Mouse (Mus musculus) heart, embryonic 11.5 days (tissue): Measurements from ENCODE around the gene Fryl. TPM values are rescaled to one million over a fixed set of nuclear protein-coding genes. Genes with fewer than 3 reads are reported as not detected.

Source experiments
- ATAC-seq: fragments of 200-750 bp; cut with Nextera tagmentation; replicated peaks from 2 replicates; pipeline ENCODE4 v1.8.0; 2017; ENCODE audit warnings: moderate library complexity; ENCODE audit not compliant: insufficient number of reproducible peaks, low FRiP score, low TSS enrichment
- H3K27ac ChIP-seq: fragments of 300-500 bp; sonication (generic); 2 replicates; pipeline ENCODE4 v1.5.1; 2014; ENCODE audit warnings: mild to moderate bottlenecking, low read depth, low read length
- H3K27me3 ChIP-seq: fragments of 300-500 bp; sonication (generic); 2 replicates; pipeline ENCODE4 v1.6.1; 2014; ENCODE audit warnings: mild to moderate bottlenecking, low read length, mixed read lengths; ENCODE audit not compliant: control insufficient read depth, insufficient read depth
- H3K36me3 ChIP-seq: fragments of 300-500 bp; sonication (generic); 2 replicates; pipeline ENCODE4 v1.6.1; 2014; ENCODE audit warnings: mild to moderate bottlenecking, low read length, moderate library complexity, mixed read lengths; ENCODE audit not compliant: control insufficient read depth, insufficient read depth
- H3K4me1 ChIP-seq: fragments of 300-500 bp; sonication (generic); 2 replicates; pipeline ENCODE4 v1.6.1; 2014; ENCODE audit warnings: low read length; ENCODE audit not compliant: control insufficient read depth, insufficient read depth
- H3K4me2 ChIP-seq: fragments of 300-500 bp; sonication (generic); 2 replicates; pipeline ENCODE4 v1.6.1; 2014; ENCODE audit warnings: mild to moderate bottlenecking, moderate library complexity
- H3K4me3 ChIP-seq: fragments of 300-500 bp; sonication (generic); 2 replicates; pipeline ENCODE4 v1.5.1; 2014; ENCODE audit warnings: low read depth, low read length
- H3K9ac ChIP-seq: fragments of 300-500 bp; sonication (generic); 2 replicates; pipeline ENCODE4 v1.6.1; 2014; ENCODE audit warnings: mild to moderate bottlenecking, low read depth, low read length, moderate library complexity
- H3K9me3 ChIP-seq: fragments of 300-500 bp; sonication (generic); replicated peaks from 2 replicates; pipeline ENCODE4 v1.6.1; 2016; ENCODE audit warnings: low read length; ENCODE audit not compliant: control insufficient read depth
- WGBS: fragments of 180-500 bp; shearing (Covaris S2); extraction: QIAGEN DNeasy Blood & Tissue Kit; methylation state at CpG from one replicate; pipeline ENCODE4 v1.1.7; 2014; ENCODE audit not compliant: insufficient replicate concordance; 5-methylcytosine and 5-hydroxymethylcytosine counted together
- polyA plus RNA-seq: library from polyadenylated mRNA; unstranded; fragments of >200 nt; fragmentation: Nextera tagmentation; extraction: Ambion mirVana; gene quantifications from 2 replicates; pipeline ENCODE4 v1.2.1, GENCODE M21; 2014

The Fryl gene
- polyA plus RNA-seq, 1 experiment from 2014 or later: 40.8 TPM

GRCm38 (mm10) chr5:73249341-73249740 lies 7.1 kb downstream of the Fryl start:
- 88% methylated on average over 4 of the region's 4 CpGs for WGBS
- H3K9me3 ChIP-seq: no peaks in the 10 kb centered on the region
- H3K4me3 ChIP-seq: no peak overlapping the region
- peaks cover 33% of the 10 kb centered on the region for H3K4me1 ChIP-seq
- no peak for ATAC-seq
- H3K9ac ChIP-seq: no peak overlapping the region
- no peaks in the 10 kb centered on the region for H3K36me3 ChIP-seq
- no peak overlapping the region for H3K4me2 ChIP-seq
- H3K27ac ChIP-seq: no peak overlapping the region
- no peaks in the 10 kb centered on the region for H3K27me3 ChIP-seq

DNA sequence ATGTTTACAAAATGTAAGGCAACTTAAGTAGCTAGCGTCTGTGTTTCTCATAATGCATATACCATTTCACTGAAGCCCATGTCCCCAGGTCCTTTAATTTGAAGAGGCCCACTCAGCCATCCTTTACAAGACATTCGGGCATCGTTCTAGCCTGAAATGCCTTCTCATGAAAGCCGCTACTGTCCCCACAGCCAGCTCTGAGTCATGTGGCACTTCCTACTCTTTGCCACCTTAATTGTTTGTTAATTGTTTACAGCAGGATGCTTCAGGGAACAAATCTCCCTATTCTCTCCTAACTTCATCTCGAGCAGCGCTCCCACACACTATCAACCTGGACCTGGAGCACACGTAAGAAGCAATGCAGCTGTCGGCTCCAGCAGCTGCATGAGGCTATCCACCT lies 8.2 kb downstream of the Fryl start:
- WGBS: 83% methylated on average over 8 of the region's 8 CpGs
- no peak overlapping the region for H3K9ac ChIP-seq
- H3K9me3 ChIP-seq: no peaks in the 10 kb centered on the region
- H3K27me3 ChIP-seq: no peaks in the 10 kb centered on the region
- peaks cover 25% of the 10 kb centered on the region for H3K4me1 ChIP-seq
- no peak overlapping the region for H3K4me3 ChIP-seq
- no peak overlapping the region for H3K4me2 ChIP-seq
- H3K36me3 ChIP-seq: no peaks in the 10 kb centered on the region
- H3K27ac ChIP-seq: no peak overlapping the region
- no peak for ATAC-seq

GRCm38 (mm10) chr5:73246414-73246813 lies 10.0 kb downstream of the Fryl start:
- Histone ChIP-seq H3K4me2 (no peak overlapping the region), H3K4me1 (peaks cover 19% of the 10 kb centered on the region)
- WGBS: 90% methylated on average over 6 of the region's 6 CpGs

DNA sequence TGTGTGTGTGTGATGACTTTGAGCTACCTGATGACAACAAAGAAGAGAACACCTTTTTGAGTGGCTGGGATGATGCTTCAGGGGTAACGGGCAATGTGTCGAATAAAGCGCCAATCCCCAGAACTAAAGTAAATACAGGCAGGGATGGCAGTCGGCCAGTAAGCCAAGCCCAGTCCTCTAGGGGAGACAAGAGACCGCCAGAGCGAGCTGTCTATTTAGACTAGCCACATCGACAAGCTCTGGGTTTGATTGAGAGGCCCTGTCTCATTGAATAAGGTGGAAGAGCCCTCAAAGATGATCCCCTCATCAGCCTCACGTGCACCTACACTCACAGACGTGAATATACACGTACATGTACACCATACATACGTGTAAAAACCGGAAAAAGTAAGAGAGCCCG lies 12.0 kb downstream of the Fryl start:
- Histone ChIP-seq H3K4me3 (no peak overlapping the region), H3K27ac (no peak overlapping the region), H3K9ac (no peak overlapping the region), H3K9me3 (no peaks in the 10 kb centered on the region), H3K36me3 (no peaks in the 10 kb centered on the region), H3K4me1 (peaks cover 14% of the 10 kb centered on the region), H3K27me3 (no peaks in the 10 kb centered on the region), H3K4me2 (no peak overlapping the region)
- whole genome bisulfite sequencing: 77% methylated on average over 13 of the region's 13 CpGs
- ATAC-seq: no peak

More at GRCm38 (mm10) chr5:73246414-73246813, 10.0 kb downstream of the Fryl start:
- ATAC-seq: no peak
- no peak overlapping the region for H3K27ac ChIP-seq
- no peak overlapping the region for H3K4me3 ChIP-seq
- no peak overlapping the region for H3K9ac ChIP-seq
- H3K27me3 ChIP-seq: no peaks in the 10 kb centered on the region
- no peaks in the 10 kb centered on the region for H3K9me3 ChIP-seq
- H3K36me3 ChIP-seq: no peaks in the 10 kb centered on the region

DNA sequence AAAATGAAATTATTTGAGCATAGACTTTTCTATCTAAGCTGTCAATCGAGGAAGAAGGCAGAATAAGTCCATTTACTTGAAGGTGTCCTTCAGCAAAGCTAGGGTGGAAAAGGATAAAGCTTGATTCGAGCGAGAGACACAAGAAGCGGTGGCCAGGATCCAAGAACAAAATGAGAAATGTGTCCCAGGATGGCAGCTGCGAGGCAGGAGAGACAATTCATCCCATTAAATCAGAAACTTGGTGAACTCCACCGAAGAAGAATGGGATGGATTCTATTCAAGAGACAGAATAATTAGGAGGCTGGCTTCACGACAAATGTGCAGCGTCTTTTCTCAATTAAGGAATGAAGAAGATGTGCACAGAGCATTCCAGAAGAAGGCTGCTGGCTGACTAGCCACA lies 14.5 kb downstream of the Fryl start:
- Histone ChIP-seq H3K27ac (no peak overlapping the region), H3K4me3 (no peak overlapping the region), H3K36me3 (no peaks in the 10 kb centered on the region), H3K9ac (no peak overlapping the region), H3K9me3 (no peaks in the 10 kb centered on the region), H3K4me1 (peaks cover 11% of the 10 kb centered on the region), H3K4me2 (no peak overlapping the region), H3K27me3 (no peaks in the 10 kb centered on the region)
- ATAC-seq: no peak
- WGBS: 88% methylated on average over 8 of the region's 8 CpGs

- H3K27ac ChIP-seq: no peak overlapping the region
- peaks cover 18% of the 10 kb centered on the region for H3K4me1 ChIP-seq
- H3K4me2 ChIP-seq: no peak overlapping the region
- H3K27me3 ChIP-seq: no peaks in the 10 kb centered on the region
- H3K9me3 ChIP-seq: no peaks in the 10 kb centered on the region
- WGBS: 77% methylated on average over 10 of the region's 10 CpGs
- no peak overlapping the region for H3K9ac ChIP-seq
- no peak for ATAC-seq
- no peak overlapping the region for H3K4me3 ChIP-seq
- no peaks in the 10 kb centered on the region for H3K36me3 ChIP-seq
Observed at GRCm38 (mm10) chr5:73241332-73241731, 15.1 kb downstream of the Fryl start.

- no peaks in the 10 kb centered on the region for H3K36me3 ChIP-seq
- H3K4me2 ChIP-seq: no peak overlapping the region
- H3K27ac ChIP-seq: no peak overlapping the region
- no peaks in the 10 kb centered on the region for H3K9me3 ChIP-seq
- no peak for ATAC-seq
- peaks cover 21% of the 10 kb centered on the region for H3K4me1 ChIP-seq
- H3K27me3 ChIP-seq: no peaks in the 10 kb centered on the region
- no peak overlapping the region for H3K4me3 ChIP-seq
- 84% methylated on average over 6 of the region's 6 CpGs for WGBS
- H3K9ac ChIP-seq: no peak overlapping the region
Observed at GRCm38 (mm10) chr5:73240391-73240790, 16.0 kb downstream of the Fryl start.

- peak; percentile 69 for ATAC-seq
- H3K4me3 ChIP-seq: no peak overlapping the region
- H3K27me3 ChIP-seq: no peaks in the 10 kb centered on the region
- H3K36me3 ChIP-seq: no peaks in the 10 kb centered on the region
- no peak overlapping the region for H3K9ac ChIP-seq
- peak overlapping the region; percentile 85 for H3K27ac ChIP-seq
- H3K9me3 ChIP-seq: no peaks in the 10 kb centered on the region
- H3K4me1 ChIP-seq: peaks cover 43% of the 10 kb centered on the region
- peak overlapping the region; percentile 39 for H3K4me2 ChIP-seq
- WGBS: 10% methylated on average over 6 of the region's 6 CpGs
Observed at GRCm38 (mm10) chr5:73236894-73237334, 19.5 kb downstream of the Fryl start.

GRCm38 (mm10) chr5:73235201-73235600 lies 21.2 kb downstream of the Fryl start:
- Histone ChIP-seq H3K4me1 (peaks cover 59% of the 10 kb centered on the region), H3K27me3 (no peaks in the 10 kb centered on the region), H3K9me3 (no peaks in the 10 kb centered on the region), H3K9ac (no peak overlapping the region), H3K4me3 (no peak overlapping the region), H3K4me2 (no peak overlapping the region), H3K36me3 (no peaks in the 10 kb centered on the region), H3K27ac (no peak overlapping the region)
- no peak for ATAC-seq
- WGBS: 69% methylated on average over 5 of the region's 5 CpGs
